Mouse (Mus musculus) CD4-positive, CD25-positive, alpha-beta regulatory T cell, adult 2 months (primary cell): Measurements from ENCODE around the gene Ermard.
"Not testable (repeated sequence)": the region's sequence is repeated elsewhere in the genome, so short reads cannot be mapped to it uniquely, and the experiment has no call there.

Experiments used
- DNase-seq: peaks from one replicate; pipeline ENCODE4 v3.0.0-alpha.2; 2012; ENCODE audit warnings: low read depth, low spot score

The Ermard gene

GRCm38 (mm10) chr17:15041175-15041729 is at the start of gene Ermard, which contains the start of the genes Tcte3 and Gm3448:
TSS of gene Ermard (plus strand) at chr17:15041208.
TSS of gene Tcte3 (minus strand) at chr17:15041488.
TSS of gene Gm3448 (minus strand) at chr17:15041537.
- DNase-seq = not testable (repeated sequence)

GRCm38 (mm10) chr17:14992522-14993138 is 48.4 kb upstream of the Ermard start:
- not testable (repeated sequence) for DNase-seq

- DNase-seq = not testable (repeated sequence)
Observed at GRCm38 (mm10) chr17:14993139-14993832, 47.7 kb upstream of the Ermard start.

GRCm38 (mm10) chr17:14994140-14994539 is 46.9 kb upstream of the Ermard start:
- not testable (repeated sequence) for DNase-seq

- DNase-seq = not testable (repeated sequence)
Observed at GRCm38 (mm10) chr17:15000047-15000446, 41.0 kb upstream of the Ermard start.

GRCm38 (mm10) chr17:15009088-15009487 is 31.9 kb upstream of the Ermard start:
- DNase-seq = not testable (repeated sequence)

GRCm38 (mm10) chr17:15009706-15010413 is 31.1 kb upstream of the Ermard start, which contains the start of gene Gm3435:
TSS of gene Gm3435 (plus strand) at chr17:15010176.
- DNase-seq = not testable (repeated sequence)

- not testable (repeated sequence) for DNase-seq
Observed at GRCm38 (mm10) chr17:15021503-15022220, 19.3 kb upstream of the Ermard start.

GRCm38 (mm10) chr17:15023878-15024492 is 17.0 kb upstream of the Ermard start:
- not testable (repeated sequence) for DNase-seq

GRCm38 (mm10) chr17:15024502-15025193 is 16.4 kb upstream of the Ermard start:
- DNase-seq = not testable (repeated sequence)

GRCm38 (mm10) chr17:15025513-15025912 is 15.5 kb upstream of the Ermard start:
- DNase-seq = not testable (repeated sequence)

- not testable (repeated sequence) for DNase-seq
Observed at GRCm38 (mm10) chr17:15031414-15031813, 9.6 kb upstream of the Ermard start.

- not testable (repeated sequence) for DNase-seq
Observed at GRCm38 (mm10) chr17:15040455-15040854, 553 bp upstream of the Ermard start.

- not testable (repeated sequence) for DNase-seq
Observed at GRCm38 (mm10) chr17:15050338-15050737, 9.3 kb downstream of the Ermard start.

- not testable (repeated sequence) for DNase-seq
Observed at GRCm38 (mm10) chr17:15052766-15053165, 11.8 kb downstream of the Ermard start.

GRCm38 (mm10) chr17:15053183-15053828 is 12.3 kb downstream of the Ermard start:
- DNase-seq = not testable (repeated sequence)

GRCm38 (mm10) chr17:15053829-15054200 is 12.8 kb downstream of the Ermard start:
- not testable (repeated sequence) for DNase-seq

- no peak for DNase-seq
Observed at GRCm38 (mm10) chr17:15055925-15056324, 14.9 kb downstream of the Ermard start.

- DNase-seq = no peak
Observed at GRCm38 (mm10) chr17:15058161-15058591, 17.2 kb downstream of the Ermard start.
